Mouse (Mus musculus) lung, postnatal 4 days (tissue): ENCODE data around the gene Acadsb.

Experiments used
- DNase-seq, 2 experiments: peaks; one replicate each; pipeline ENCODE4 v3.0.0; 2021

The Acadsb gene

GRCm38 (mm10) chr7:131467312-131467711 lies 56.9 kb downstream of the Acadsb start:
- DNase-seq, result no peak

DNA sequence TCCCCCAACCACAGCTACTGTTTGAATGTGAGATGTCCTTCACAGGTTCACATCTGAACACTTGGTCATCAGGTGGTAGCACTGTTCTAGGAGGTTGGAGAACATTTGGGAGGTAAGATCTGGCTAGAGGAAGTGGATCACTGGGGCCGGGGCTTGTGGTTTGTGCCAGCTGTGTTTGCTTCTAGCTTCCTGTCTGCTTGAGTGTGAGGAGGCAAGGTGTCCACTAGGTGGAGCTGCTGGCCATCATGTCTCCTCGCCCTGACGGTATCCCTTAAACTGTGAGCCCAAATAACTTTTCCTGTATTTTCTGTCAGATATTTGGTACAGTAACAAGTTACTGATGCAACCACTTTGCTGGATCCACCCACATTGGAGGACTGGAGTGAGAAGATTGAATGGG lies 59.1 kb downstream of the Acadsb start:
- no peak for DNase-seq

DNA sequence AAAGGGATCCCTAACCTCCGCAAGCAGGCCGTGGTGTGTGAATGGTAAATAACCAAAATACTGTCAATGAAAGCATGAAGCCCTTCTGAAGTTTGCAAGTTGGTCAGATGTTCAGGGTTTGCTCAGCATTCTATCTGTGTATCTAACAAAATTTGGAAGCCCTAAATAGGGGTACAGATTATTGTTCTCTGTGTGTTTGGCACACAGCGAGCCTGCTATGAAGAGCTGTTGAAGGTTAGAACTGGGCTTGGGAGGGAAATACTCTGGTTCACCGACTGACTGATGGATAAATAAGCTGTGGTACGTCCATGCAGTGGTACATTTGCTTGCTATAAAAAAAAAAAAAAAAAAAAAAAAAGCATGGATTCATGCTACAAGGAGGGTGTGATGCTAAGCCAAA lies 61.1 kb downstream of the Acadsb start:
- DNase-seq, result no peak

DNA sequence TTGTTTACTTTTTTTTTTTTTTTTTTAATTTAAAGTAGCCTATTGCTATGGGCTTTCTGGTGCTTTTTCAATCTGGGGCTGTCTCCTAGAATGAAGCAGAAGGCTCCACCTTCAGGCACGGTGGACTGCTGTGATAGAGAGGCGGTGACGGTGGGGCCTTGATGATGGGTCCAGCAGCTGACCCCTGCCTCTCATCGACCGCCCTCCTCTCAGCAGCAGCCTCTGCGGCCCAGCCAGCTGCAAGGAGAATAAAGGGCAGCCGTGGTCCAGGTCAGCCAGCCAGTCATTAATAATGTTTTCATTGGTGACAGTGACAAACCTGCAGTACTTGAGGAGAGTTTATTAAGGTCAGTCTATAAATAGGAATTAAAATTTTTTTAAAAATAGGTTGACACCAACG lies 66.7 kb downstream of the Acadsb start:
- no peak for DNase-seq

- DNase-seq, result no peak
Observed at GRCm38 (mm10) chr7:131478403-131478802, 68.0 kb downstream of the Acadsb start.
